Mouse (Mus musculus) C2C12 (cell line): ENCODE data around the gene Papss1.

ENCODE experiments used
- CTCF ChIP-seq: IDR thresholded peaks from one replicate; pipeline ENCODE4 v1.5.1; 2011; ENCODE audit not compliant: control insufficient read depth, insufficient read depth, insufficient read length
- MAX ChIP-seq: IDR thresholded peaks from one replicate; pipeline ENCODE4 v1.6.1; 2011; ENCODE audit warnings: mild to moderate bottlenecking, control low read depth

DNA sequence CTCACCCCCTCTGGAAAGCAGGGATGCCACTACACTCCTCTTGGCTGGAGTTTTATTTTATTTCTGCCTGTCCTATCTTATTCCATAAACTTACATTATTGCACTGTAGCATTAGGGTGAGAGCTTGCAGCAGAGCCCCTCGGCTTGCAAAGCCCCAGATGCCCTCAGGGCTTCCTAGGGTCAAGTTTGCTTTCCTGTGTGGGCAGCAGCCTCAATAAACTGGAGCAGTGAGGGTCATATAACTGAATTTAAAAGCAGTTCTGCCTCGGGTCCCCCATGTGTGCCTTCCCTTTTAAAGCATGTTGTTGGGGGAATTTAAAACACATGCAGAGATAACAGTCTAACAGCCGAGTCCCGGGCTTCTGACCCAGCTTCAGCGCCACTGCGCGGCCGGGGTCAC lies 49.5 kb downstream of the Papss1 start:
- TF ChIP-seq CTCF (no peak), MAX (no peak)
